Mouse (Mus musculus): ENCODE results near the gene Oas1a. TPM values are rescaled to one million over a fixed set of nuclear protein-coding genes. Genes with fewer than 3 reads are reported as not detected.
"Not testable (repeated sequence)": the region's sequence is repeated elsewhere in the genome, so short reads cannot be mapped to it uniquely, and the experiment has no call there.

The Oas1a gene
- 8.9 and 9.8 TPM in 2 replicates for polyA plus RNA-seq (2015; fragmentation: Nextera tagmentation; extraction: Ambion mirVana)

DNA sequence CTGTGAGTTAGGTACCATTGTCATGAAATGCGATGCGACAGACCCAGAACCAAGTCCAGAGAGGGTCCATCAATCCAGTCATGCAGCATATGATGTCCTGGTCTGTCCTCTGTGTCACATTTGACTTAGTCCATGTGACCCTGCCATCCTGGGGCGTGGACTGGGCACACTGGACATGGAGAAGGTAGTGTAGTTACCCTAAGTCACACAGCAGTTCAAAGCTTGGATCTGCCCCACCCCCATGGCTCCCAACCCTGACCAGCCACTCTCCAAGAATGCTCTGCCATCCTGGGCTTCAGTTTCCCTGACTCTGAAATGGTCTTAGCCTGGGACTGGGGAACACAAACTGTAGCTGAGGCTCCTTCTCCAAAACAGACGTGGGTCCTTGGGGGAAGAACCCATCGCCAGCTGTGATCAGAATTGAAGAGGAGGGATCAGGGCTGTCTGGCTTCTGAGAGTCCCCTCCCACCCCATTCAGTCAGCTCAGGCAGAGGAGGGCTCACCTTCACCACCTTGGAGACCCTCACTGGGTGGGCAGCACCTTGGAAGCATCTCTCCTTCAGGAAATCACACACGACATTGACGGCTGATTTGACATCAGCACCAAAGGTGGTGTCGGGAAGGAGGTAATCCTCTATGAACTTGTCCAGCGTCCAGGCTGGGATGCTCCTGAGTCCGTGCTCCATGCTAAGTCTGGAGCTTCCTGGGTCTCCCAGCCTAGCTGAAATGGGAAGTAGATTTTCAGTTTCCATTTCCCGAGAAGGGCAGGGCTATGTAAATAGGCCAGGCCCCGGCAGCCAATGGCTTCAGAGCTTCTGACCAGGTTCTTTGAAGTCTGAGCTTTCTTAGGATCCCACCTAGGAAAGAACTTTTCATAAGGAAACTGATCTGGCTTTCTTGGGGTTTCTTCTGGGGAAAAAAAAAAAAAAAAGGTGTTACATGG is at the start of gene Oas1a:
Oas1a (minus strand) TSS at position 731 of the 943 bp plus-strand sequence.
- H3K4me2 ChIP-seq (ENCODE audit: low read depth, low read length) = peak within 1 kb of the TSS; percentile 13; the same call in 1 of the 2 replicates
- 36% methylated on average over 8 of the region's 12 CpGs for WGBS
- not testable (repeated sequence) for H3K9ac ChIP-seq (ENCODE audit: low read depth, low read length); H3K36me3 ChIP-seq (ENCODE audit: control insufficient read depth, insufficient read depth, low read length); H3K27me3 ChIP-seq (replicated peaks; ENCODE audit: control insufficient read depth, insufficient read depth, low read length); H3K9me3 ChIP-seq (ENCODE audit: control insufficient read depth, low read length); H3K4me1 ChIP-seq (ENCODE audit: control insufficient read depth, insufficient read depth, low read length); H3K27ac ChIP-seq (ENCODE audit: low read length)
- peak; percentile 87 for ATAC-seq
- H3K4me3 ChIP-seq (ENCODE audit: low read length) = peak within 1 kb of the TSS; percentile 7

DNA sequence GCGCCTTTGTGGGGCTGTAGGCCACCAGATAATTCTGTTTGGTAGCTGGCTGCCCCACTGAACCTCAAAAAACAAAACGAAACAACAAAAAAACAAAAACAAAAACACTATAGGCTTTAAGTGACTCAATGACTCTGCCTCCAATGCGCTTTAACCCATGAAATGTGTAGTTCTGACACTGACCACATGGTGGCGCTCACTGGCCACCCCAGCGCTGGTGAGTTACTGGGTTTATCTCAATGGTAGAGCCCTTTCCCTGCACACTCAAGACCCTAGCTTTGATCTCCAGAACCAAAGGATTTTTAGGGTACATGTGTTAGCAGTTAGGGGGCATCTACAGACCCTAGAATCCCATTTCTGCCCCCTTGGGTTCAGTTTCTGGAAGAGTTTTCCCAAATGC is 46.7 kb upstream of the Oas1a start:
- no peaks in the 10 kb centered on the region for H3K27me3 ChIP-seq (replicated peaks; ENCODE audit: control insufficient read depth, insufficient read depth, low read length)
- no peak overlapping the region for H3K9ac ChIP-seq (ENCODE audit: low read depth, low read length)
- H3K9me3 ChIP-seq (ENCODE audit: control insufficient read depth, low read length) = no peaks in the 10 kb centered on the region
- no peak overlapping the region for H3K27ac ChIP-seq (ENCODE audit: low read length)
- no peaks in the 10 kb centered on the region for H3K36me3 ChIP-seq (ENCODE audit: control insufficient read depth, insufficient read depth, low read length)
- no peak overlapping the region for H3K4me3 ChIP-seq (ENCODE audit: low read length)
- WGBS = 23% methylated on average over 5 of the region's 5 CpGs
- no peak overlapping the region for H3K4me2 ChIP-seq (ENCODE audit: low read depth, low read length)
- no peak for ATAC-seq
- H3K4me1 ChIP-seq (ENCODE audit: control insufficient read depth, insufficient read depth, low read length) = no peaks in the 10 kb centered on the region

DNA sequence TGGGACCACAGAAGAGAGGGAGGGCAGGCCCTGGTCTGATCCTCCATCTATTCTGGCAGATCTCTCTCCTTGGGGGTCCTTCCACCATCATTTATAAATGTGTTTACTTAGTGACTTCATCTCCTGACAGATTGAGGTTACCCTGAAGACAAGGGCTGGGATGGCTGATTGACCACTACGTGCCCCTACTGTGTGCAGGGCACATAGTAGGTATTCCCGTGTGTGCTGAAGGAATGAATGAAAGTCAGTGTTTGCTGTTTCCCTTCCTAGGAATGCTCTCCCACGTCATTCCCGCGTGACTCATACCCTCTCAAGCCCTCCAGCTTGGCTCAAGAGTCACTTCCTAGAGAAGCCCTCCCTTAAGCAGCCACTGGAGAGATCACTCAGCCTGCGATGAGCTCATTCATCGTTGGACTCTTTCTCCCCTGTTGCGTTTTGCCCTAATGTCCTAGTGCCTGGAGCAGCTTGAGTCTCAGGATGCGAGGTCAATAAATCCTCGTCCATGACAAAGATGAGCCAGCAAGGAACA is 45.0 kb upstream of the Oas1a start:
- H3K9ac ChIP-seq (ENCODE audit: low read depth, low read length) = no peak overlapping the region
- H3K27ac ChIP-seq (ENCODE audit: low read length) = no peak overlapping the region
- H3K4me3 ChIP-seq (ENCODE audit: low read length) = no peak overlapping the region
- 70% methylated on average over 10 of the region's 10 CpGs for WGBS
- H3K9me3 ChIP-seq (ENCODE audit: control insufficient read depth, low read length) = no peaks in the 10 kb centered on the region
- no peak for ATAC-seq
- no peaks in the 10 kb centered on the region for H3K36me3 ChIP-seq (ENCODE audit: control insufficient read depth, insufficient read depth, low read length)
- H3K4me1 ChIP-seq (ENCODE audit: control insufficient read depth, insufficient read depth, low read length) = no peaks in the 10 kb centered on the region
- no peaks in the 10 kb centered on the region for H3K27me3 ChIP-seq (replicated peaks; ENCODE audit: control insufficient read depth, insufficient read depth, low read length)
- no peak overlapping the region for H3K4me2 ChIP-seq (ENCODE audit: low read depth, low read length)

DNA sequence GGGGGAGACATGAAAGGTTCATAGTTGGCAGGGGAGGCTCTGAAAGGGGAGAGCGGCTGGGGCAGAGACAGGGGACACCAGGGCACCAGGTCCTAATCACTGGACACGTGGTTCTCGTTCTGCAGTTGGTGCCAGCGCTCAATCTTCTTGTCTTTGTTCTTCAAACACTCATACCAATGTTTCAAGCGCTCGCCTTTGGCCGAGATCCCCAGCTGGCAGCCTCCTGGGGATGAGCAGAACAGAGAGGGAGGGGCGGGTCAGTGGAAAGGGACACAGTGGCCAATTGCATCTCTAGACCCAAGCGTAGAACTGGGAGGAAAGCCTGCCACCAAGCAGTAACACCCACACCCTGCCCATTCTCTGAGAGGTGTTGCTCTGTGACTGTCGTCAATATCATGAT is 34.8 kb upstream of the Oas1a start:
- Histone ChIP-seq H3K9me3 (ENCODE audit: control insufficient read depth, low read length) (no peaks in the 10 kb centered on the region), H3K9ac (ENCODE audit: low read depth, low read length) (no peak overlapping the region), H3K4me2 (ENCODE audit: low read depth, low read length) (no peak overlapping the region), H3K27me3 (replicated peaks; ENCODE audit: control insufficient read depth, insufficient read depth, low read length) (no peaks in the 10 kb centered on the region), H3K4me1 (ENCODE audit: control insufficient read depth, insufficient read depth, low read length) (no peaks in the 10 kb centered on the region; the same call in 1 of the 2 replicates), H3K4me3 (ENCODE audit: low read length) (no peak overlapping the region), H3K27ac (ENCODE audit: low read length) (no peak overlapping the region), H3K36me3 (ENCODE audit: control insufficient read depth, insufficient read depth, low read length) (no peaks in the 10 kb centered on the region)
- no peak for ATAC-seq
- 73% methylated on average over 10 of the region's 10 CpGs for WGBS

DNA sequence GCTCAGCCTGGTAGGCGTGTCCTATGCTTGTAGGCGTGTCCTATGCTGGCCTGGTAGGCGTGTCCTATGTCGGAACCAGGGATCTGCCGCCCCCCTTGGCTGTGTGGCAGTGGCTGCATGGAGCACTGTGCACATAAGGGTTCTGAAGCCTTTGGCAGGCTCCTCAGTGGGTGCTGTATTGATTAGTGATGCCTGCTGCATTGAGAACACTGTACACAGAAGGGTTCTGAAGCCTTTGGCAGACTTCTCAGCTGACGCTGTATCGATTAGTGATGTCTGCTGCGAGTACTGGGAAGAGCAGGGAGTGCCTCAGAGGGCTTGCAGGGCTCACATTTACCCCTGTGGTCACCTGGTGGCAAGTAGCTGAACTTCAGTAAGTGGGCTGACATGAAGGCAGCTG is 31.3 kb upstream of the Oas1a start:
- 46% methylated on average over 8 of the region's 8 CpGs for WGBS
- H3K4me3 ChIP-seq (ENCODE audit: low read length) = no peak overlapping the region
- no peak overlapping the region for H3K9ac ChIP-seq (ENCODE audit: low read depth, low read length)
- no peak overlapping the region for H3K27ac ChIP-seq (ENCODE audit: low read length)
- no peaks in the 10 kb centered on the region; the same call in 1 of the 2 replicates for H3K4me1 ChIP-seq (ENCODE audit: control insufficient read depth, insufficient read depth, low read length)
- no peak overlapping the region for H3K4me2 ChIP-seq (ENCODE audit: low read depth, low read length)
- no peaks in the 10 kb centered on the region for H3K36me3 ChIP-seq (ENCODE audit: control insufficient read depth, insufficient read depth, low read length)
- no peaks in the 10 kb centered on the region for H3K27me3 ChIP-seq (replicated peaks; ENCODE audit: control insufficient read depth, insufficient read depth, low read length)
- 0 out of 2 replicates have a peak, but pooled peaks have one; percentile 33 for ATAC-seq
- H3K9me3 ChIP-seq (ENCODE audit: control insufficient read depth, low read length) = no peaks in the 10 kb centered on the region

- ATAC-seq = no peak
- Histone ChIP-seq H3K9me3 (ENCODE audit: control insufficient read depth, low read length) (no peaks in the 10 kb centered on the region), H3K9ac (ENCODE audit: low read depth, low read length) (no peak overlapping the region), H3K4me3 (ENCODE audit: low read length) (no peak overlapping the region), H3K4me1 (ENCODE audit: control insufficient read depth, insufficient read depth, low read length) (no peaks in the 10 kb centered on the region; the same call in 1 of the 2 replicates), H3K27ac (ENCODE audit: low read length) (no peak overlapping the region), H3K27me3 (replicated peaks; ENCODE audit: control insufficient read depth, insufficient read depth, low read length) (no peaks in the 10 kb centered on the region), H3K4me2 (ENCODE audit: low read depth, low read length) (no peak overlapping the region), H3K36me3 (ENCODE audit: control insufficient read depth, insufficient read depth, low read length) (no peaks in the 10 kb centered on the region)
- 84% methylated on average over 4 of the region's 4 CpGs for WGBS
These were observed 30.5 kb upstream of the Oas1a start for GRCm38 (mm10) chr5:120937841-120938240.

DNA sequence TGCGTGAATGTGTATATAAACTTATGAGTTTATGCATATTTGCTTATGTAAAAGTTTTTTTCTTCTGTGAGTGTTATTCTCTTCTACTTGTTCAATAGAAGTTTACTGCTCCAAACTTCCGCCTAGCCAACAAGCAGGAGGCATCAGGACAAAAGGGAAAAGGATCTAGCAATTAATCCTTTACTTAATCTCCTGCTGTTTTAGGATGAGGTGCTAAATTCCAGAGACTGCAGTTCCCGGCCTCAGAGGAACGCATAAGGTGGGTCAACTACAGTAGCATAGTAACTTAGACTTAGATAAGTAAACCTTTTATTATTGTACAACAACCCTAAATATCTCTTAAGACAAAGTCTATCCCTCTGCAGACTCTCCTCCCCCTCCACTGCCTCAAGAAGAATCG is 26.6 kb upstream of the Oas1a start:
- no peak for ATAC-seq
- Histone ChIP-seq H3K4me2 (ENCODE audit: low read depth, low read length) (no peak overlapping the region), H3K27ac (ENCODE audit: low read length) (no peak overlapping the region), H3K27me3 (replicated peaks; ENCODE audit: control insufficient read depth, insufficient read depth, low read length) (no peaks in the 10 kb centered on the region), H3K36me3 (ENCODE audit: control insufficient read depth, insufficient read depth, low read length) (no peaks in the 10 kb centered on the region), H3K9me3 (ENCODE audit: control insufficient read depth, low read length) (no peaks in the 10 kb centered on the region), H3K4me3 (ENCODE audit: low read length) (no peak overlapping the region), H3K9ac (ENCODE audit: low read depth, low read length) (no peak overlapping the region), H3K4me1 (ENCODE audit: control insufficient read depth, insufficient read depth, low read length) (no peaks in the 10 kb centered on the region; the same call in none of the 2 replicates)
- 23% methylated on average over 5 of the region's 5 CpGs for WGBS

DNA sequence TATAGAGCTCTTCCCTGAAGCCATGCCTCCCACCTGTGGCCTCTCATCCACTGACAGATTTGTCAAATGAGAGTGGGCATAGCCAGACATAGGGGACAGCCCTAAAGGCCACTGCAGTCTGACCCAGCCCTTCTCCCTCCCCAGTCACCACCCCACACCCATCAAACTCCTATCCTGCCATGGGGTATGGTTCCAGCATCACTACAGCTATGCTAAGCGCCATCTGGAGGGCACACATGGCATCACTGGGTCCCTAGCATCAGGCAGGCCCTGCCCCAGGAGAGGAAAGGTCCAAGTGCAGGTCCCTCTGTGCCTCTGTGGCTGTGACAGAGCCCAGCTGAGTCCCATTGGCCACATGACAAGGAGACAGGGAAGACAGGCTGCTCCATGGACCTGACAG is 19.7 kb upstream of the Oas1a start:
- ATAC-seq = no peak
- Histone ChIP-seq H3K4me2 (ENCODE audit: low read depth, low read length) (no peak overlapping the region), H3K9me3 (ENCODE audit: control insufficient read depth, low read length) (no peaks in the 10 kb centered on the region), H3K27me3 (replicated peaks; ENCODE audit: control insufficient read depth, insufficient read depth, low read length) (no peaks in the 10 kb centered on the region), H3K4me1 (ENCODE audit: control insufficient read depth, insufficient read depth, low read length) (peaks cover 3% of the 10 kb centered on the region; the same call in 1 of the 2 replicates), H3K4me3 (ENCODE audit: low read length) (no peak overlapping the region), H3K27ac (ENCODE audit: low read length) (no peak overlapping the region), H3K36me3 (ENCODE audit: control insufficient read depth, insufficient read depth, low read length) (no peaks in the 10 kb centered on the region), H3K9ac (ENCODE audit: low read depth, low read length) (no peak overlapping the region)
- 21% methylated on average over 1 of the region's 1 CpGs for WGBS

DNA sequence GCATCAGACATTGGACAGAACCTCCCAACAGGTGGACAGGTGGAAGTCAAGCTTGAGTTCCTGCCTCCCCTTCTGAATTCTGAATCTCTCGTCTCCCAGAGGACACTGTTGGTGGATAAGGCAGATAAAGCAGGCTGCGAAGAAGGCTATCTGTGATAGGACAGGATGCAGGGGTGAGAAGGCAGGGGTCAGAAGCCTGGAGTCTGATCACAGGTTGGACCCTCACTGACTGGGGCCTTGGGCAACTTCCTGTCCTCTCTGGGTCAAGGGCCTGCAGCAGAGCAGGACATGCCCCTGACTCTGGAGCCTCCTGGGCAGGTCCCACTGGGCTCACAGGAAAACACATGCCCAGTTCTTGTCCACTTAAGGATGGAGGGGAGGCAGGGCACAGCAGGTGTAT is 19.0 kb upstream of the Oas1a start:
- H3K27ac ChIP-seq (ENCODE audit: low read length) = not testable (repeated sequence)
- WGBS = 69% methylated on average over 2 of the region's 2 CpGs

More for the DNA sequence above, 19.0 kb upstream of the Oas1a start:
- ATAC-seq; H3K9me3 ChIP-seq (ENCODE audit: control insufficient read depth, low read length); H3K9ac ChIP-seq (ENCODE audit: low read depth, low read length); H3K4me3 ChIP-seq (ENCODE audit: low read length); H3K36me3 ChIP-seq (ENCODE audit: control insufficient read depth, insufficient read depth, low read length); H3K4me1 ChIP-seq (ENCODE audit: control insufficient read depth, insufficient read depth, low read length); H3K4me2 ChIP-seq (ENCODE audit: low read depth, low read length); H3K27me3 ChIP-seq (replicated peaks; ENCODE audit: control insufficient read depth, insufficient read depth, low read length): not testable (repeated sequence)

Data from intestine, embryonic 16.5 days (tissue).